Mouse (Mus musculus) olfactory bulb, adult 2 months (tissue): ENCODE measurements at regions not wholly inside any gene's neighbourhood (a gene's known extent, or its start where the extent isn't known, plus 50 kb on each side); places are given as distances from the start of the nearest gene placed in this dataset.

Source experiments
- H3K27ac ChIP-seq: fragments of 200-500 bp; 2 replicates; pipeline ENCODE4 v1.5.1; 2012; ENCODE audit warnings: low read depth, low read length; ENCODE audit not compliant: insufficient read depth
- H3K4me1 ChIP-seq: fragments of 200-500 bp; 2 replicates; pipeline ENCODE4 v1.6.1; 2012; ENCODE audit warnings: low read length; ENCODE audit not compliant: control insufficient read depth, insufficient read depth
- H3K4me3 ChIP-seq: fragments of 200-500 bp; 2 replicates; pipeline ENCODE4 v1.5.1; 2012; ENCODE audit warnings: mild to moderate bottlenecking, low read depth, low read length, moderate library complexity; ENCODE audit not compliant: insufficient read depth
- CTCF ChIP-seq: fragments of 200-500 bp; IDR thresholded peaks from 2 replicates; pipeline ENCODE4 v1.5.1; 2012; ENCODE audit warnings: low read depth, mild to moderate bottlenecking, low read length, moderate library complexity; ENCODE audit not compliant: insufficient read depth
- POLR2A ChIP-seq: fragments of 200-500 bp; IDR thresholded peaks from 2 replicates; pipeline ENCODE4 v1.6.1; 2012; ENCODE audit warnings: mild to moderate bottlenecking, low read depth, low read length, moderate library complexity; ENCODE audit not compliant: insufficient read depth
- WGBS: fragments of 180-500 bp; shearing (Covaris S2); methylation state at CpG from one replicate; pipeline ENCODE4 v1.1.7; 2018; 5-methylcytosine and 5-hydroxymethylcytosine counted together

DNA sequence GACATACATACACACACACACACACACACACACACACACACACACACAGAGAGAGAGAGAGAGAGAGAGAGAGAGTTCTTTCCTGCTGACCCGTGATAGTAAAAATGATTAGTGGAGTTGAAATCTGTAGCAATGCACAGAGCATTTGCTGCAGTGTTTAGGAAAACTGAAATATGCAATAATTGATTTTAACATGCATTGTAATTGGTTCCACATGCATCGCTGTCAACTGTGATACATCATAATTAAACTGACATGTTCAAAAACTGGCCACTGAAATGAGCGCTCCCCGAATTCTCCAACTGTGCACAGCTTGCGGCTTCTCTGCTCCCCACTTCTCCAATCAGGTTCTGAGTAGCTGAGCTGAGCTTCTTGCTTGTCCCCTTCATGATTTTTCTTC, 265.4 kb downstream of the Pax1 start:
- 81% methylated on average over 5 of the region's 5 CpGs for WGBS
- no peak overlapping the region for H3K27ac ChIP-seq
- no peak overlapping the region for H3K4me3 ChIP-seq
- TF ChIP-seq CTCF, result no peak
- no peak for TF ChIP-seq POLR2A
- peaks cover 2% of the 10 kb centered on the region; the same call in 1 of the 2 replicates for H3K4me1 ChIP-seq

DNA sequence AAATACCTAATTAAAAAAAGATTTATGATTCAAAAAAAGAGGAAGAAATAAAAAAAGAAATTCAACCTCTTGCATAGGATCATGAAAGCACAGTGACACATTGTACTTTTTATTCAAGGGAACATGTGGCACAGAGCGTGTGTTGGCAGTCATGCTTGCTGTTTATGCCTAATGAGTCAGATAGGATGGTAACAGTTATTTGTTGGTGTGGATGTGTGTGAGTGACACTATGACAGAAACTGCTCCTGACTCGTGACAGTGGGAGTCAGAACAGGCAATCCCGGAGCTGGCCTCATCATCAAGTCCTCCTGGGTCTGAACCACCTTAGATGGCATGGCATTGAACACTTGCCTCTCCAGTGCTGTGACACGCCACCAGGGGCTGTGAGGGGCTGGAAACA, 261.4 kb downstream of the Pax1 start:
- Histone ChIP-seq H3K4me1 (peaks cover 2% of the 10 kb centered on the region; the same call in 1 of the 2 replicates), H3K4me3 (no peak overlapping the region), H3K27ac (no peak overlapping the region)
- 78% methylated on average over 4 of the region's 4 CpGs for WGBS
- TF ChIP-seq CTCF (no peak), POLR2A (no peak)

- TF ChIP-seq POLR2A, result no peak
- TF ChIP-seq CTCF, result no peak
- H3K4me1 ChIP-seq, result 0 out of 2 replicates have a peak, but pooled peaks cover 2% of the 10 kb centered on the region
- no peak overlapping the region for H3K4me3 ChIP-seq
- no peak overlapping the region for H3K27ac ChIP-seq
- 21% methylated on average over 10 of the region's 10 CpGs for WGBS
These were observed 256.1 kb downstream of the Pax1 start for GRCm38 (mm10) chr2:147617849-147618248.

DNA sequence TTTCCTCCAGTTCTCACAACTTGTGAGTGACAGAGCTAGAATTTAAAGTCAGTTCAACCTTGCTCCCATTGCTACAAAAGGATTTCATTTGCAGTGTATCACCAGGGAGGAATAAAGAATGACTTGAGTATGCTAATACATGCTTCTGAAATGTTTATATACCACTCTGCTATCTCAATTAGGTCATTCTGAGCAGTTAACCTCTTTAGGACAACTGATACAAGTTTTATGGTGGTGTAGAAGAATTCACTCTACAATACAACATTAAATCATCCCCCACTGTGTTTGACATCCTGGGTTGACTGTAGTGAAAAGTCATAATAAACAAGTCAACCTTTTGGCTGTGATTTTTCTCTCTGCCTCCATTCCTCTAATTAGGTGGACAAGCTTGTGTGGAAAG, 248.6 kb downstream of the Pax1 start:
- Histone ChIP-seq H3K4me3 (no peak overlapping the region), H3K4me1 (no peaks in the 10 kb centered on the region), H3K27ac (no peak overlapping the region)
- TF ChIP-seq POLR2A (no peak), CTCF (no peak)

GRCm38 (mm10) chr2:147601639-147602038, 239.9 kb downstream of the Pax1 start:
- TF ChIP-seq CTCF (no peak), POLR2A (no peak)
- H3K27ac ChIP-seq, result no peak overlapping the region
- WGBS, result 90% methylated on average over 2 of the region's 2 CpGs
- no peak overlapping the region for H3K4me3 ChIP-seq
- H3K4me1 ChIP-seq, result no peaks in the 10 kb centered on the region

GRCm38 (mm10) chr2:147572413-147572812, 210.7 kb downstream of the Pax1 start:
- Histone ChIP-seq H3K4me1 (no peaks in the 10 kb centered on the region), H3K4me3 (no peak overlapping the region), H3K27ac (no peak overlapping the region)
- WGBS, result 88% methylated on average over 1 of the region's 1 CpGs
- TF ChIP-seq POLR2A (no peak), CTCF (no peak)

- no peaks in the 10 kb centered on the region for H3K4me1 ChIP-seq
- WGBS, result 70% methylated on average over 7 of the region's 7 CpGs
These were observed 199.5 kb downstream of the Pax1 start for GRCm38 (mm10) chr2:147561220-147561619.

DNA sequence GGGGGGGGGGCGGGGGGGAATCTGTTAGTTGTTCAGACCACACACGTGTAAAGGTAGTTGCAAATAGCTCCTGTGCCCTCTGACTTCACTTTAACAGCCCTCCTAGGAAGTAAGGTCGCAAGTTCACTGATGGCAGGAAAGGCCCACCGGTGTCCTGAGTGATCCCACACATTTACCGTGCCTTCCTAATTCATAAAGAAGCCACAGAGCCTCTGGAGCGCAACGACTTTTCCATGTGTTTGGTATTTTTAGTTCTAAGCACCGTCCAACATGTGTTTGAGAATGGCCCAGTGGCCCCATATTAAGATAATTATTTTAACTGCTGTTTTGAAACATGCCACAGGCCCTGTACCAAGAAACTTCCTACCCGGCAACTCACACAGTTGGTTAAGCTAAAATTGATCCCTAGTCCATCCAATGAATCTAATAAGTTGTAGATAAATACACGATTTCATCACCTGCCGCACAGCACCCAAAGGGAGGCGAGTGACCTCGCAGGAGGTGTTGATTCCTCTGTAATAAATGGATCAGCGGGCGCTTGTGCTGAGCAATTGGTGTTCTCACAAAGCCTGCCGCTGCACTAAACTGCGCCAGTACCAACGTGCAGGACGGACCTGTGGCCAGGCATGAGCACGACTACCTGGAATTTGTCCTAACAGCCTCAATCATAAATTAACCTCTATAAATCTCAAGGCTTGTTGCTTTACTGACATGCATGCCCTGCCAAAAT, 198.9 kb downstream of the Pax1 start:
- 87% methylated on average over 20 of the region's 20 CpGs for WGBS
- TF ChIP-seq POLR2A (no peak), CTCF (no peak)
- H3K4me1 ChIP-seq, result no peaks in the 10 kb centered on the region

More at GRCm38 (mm10) chr2:147561220-147561619, 199.5 kb downstream of the Pax1 start:
- no peak for TF ChIP-seq POLR2A
- no peak for TF ChIP-seq CTCF
- Histone ChIP-seq H3K4me3 (no peak overlapping the region), H3K27ac (no peak overlapping the region)

DNA sequence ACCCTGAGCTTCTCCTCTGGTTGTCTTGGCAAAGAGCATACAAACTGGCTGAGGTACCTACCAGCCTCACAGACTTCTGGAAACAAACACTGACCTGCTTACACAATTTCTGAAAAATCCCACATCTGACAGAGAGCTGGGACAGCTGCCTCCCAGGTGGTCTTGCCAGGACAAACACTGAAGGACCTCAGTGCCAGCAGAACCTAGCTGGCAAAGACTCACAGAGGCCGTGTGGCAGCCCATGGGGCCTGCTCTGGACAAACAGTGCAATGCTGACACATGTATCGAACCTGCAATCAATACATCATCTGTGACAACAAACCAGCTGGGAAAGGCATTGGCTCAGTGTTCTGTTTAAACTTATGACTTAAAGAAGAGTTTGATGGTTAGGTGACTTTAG, 167.4 kb downstream of the Pax1 start:
- TF ChIP-seq POLR2A (no peak), CTCF (no peak)
- no peak overlapping the region for H3K27ac ChIP-seq
- no peaks in the 10 kb centered on the region for H3K4me1 ChIP-seq
- 61% methylated on average over 2 of the region's 2 CpGs for WGBS
- no peak overlapping the region for H3K4me3 ChIP-seq

More for the DNA sequence above, 198.9 kb downstream of the Pax1 start:
- H3K4me3 ChIP-seq, result no peak overlapping the region
- H3K27ac ChIP-seq, result no peak overlapping the region
